Mouse (Mus musculus) spleen, postnatal 10 days (tissue): Measurements from ENCODE around the gene Rtraf.

ENCODE experiments used
- DNase-seq, 2 experiments: peaks; one replicate each; pipeline ENCODE4 v3.0.0; 2021 to 2022; ENCODE audit warnings: low spot score in 2 of 2

The Rtraf gene

DNA sequence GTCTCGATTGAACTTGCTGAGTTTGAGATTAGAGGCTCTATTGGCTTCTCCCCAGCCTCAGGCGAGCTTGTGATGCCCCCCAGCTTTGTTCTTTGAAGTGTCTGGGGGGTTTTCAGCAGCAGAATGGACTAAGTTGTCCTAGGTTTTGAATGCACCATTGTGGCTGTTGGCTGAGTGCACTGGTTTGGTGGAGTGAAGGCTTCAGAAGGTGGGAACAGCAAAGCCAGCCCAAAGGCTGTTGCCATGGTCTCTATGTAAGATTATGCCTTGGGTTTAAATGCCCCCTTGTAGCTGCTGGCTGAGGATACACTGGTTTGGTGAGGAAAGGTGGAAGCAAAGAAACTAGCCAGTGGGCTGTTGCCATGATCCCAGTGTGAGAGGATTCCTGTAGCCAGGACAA lies 23.1 kb downstream of the Rtraf start:
- DNase-seq = no peak

GRCm38 (mm10) chr14:19796541-19797304 lies 26.9 kb downstream of the Rtraf start:
- DNase-seq = no peak

DNA sequence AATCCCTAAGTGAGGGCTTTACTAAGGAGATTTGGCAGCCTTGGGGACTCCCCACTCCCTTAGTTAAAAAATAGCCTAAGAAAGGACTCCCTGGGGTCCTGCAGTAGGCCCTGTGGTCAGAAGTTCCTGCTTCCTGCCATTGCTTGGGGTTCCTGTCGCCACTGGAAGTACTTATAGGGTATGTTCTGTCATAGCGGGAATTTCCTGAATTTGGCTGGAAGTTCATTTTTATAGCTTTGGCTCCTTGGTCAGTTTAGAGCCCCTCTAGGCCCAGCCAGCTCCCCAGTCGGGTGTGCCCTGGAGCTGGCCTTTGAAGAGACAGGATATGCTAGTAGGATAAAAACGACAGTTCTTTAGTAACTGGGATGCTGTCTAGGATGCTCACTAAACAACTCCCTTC lies 28.7 kb downstream of the Rtraf start:
- no peak for DNase-seq

DNA sequence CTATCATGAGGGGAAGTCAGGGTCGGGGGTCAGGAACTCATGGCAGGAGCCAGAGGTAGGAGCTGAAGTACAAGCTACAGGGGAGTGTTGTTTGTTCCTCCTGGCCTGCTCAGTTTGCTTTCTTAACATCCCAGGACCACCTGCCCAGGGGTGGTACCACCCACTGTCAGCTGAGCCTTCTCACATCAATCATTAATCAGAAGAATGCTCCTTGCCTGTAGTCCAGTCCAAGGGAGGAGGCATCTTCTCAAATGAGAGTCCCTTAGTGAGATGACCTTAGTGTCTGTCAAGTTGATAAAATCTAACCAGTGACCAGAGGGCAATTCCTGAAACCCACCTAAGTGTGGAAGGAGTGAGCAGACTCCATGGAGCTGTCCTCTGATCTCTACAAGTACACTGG lies 35.2 kb downstream of the Rtraf start:
- no peak for DNase-seq

- DNase-seq = no peak
Observed at GRCm38 (mm10) chr14:19785797-19786588, 37.6 kb downstream of the Rtraf start.

DNA sequence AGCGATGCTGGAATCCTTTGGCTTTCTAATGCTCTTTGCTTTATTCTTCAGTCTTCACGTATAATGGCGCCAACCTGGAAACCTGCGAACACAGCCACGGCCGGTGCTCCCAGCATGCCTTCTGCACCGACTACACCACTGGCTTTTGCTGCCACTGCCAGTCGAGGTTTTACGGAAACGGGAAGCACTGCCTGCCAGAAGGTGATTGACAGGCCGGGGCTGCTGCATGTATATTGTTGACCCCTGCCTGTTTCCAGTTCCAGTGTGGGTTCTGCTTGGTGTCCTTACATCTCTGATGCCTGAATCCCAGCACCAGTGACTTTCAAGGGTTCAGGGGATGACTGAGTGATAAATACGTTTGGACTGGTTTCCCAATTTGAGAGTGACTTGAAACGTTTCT lies 45.7 kb downstream of the Rtraf start:
- DNase-seq = no peak

DNA sequence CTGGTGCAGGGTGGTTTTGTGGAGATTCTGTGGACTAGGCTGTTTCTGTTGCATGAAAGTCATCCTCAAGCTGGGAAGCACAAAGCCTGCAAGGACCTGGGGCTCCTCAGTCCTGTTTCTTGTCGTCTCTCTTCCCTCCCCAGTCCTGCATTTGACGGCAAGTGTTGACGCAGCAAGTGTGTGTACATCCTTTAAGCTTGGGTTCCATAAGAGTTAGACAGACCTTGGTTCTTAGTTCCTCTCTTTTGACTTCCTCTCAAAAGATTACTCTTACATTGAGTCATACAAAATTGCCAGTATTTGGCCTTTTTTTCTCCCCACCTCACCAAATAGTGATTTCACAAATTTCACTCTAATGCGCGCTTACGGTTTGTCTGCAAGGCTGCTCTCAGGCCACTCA lies 46.3 kb downstream of the Rtraf start:
- no peak for DNase-seq

GRCm38 (mm10) chr14:19776890-19777289 lies 46.7 kb downstream of the Rtraf start:
- peak in 1 of 2 experiments; percentile 53 for DNase-seq

GRCm38 (mm10) chr14:19776179-19776578 lies 47.4 kb downstream of the Rtraf start:
- no peak for DNase-seq

DNA sequence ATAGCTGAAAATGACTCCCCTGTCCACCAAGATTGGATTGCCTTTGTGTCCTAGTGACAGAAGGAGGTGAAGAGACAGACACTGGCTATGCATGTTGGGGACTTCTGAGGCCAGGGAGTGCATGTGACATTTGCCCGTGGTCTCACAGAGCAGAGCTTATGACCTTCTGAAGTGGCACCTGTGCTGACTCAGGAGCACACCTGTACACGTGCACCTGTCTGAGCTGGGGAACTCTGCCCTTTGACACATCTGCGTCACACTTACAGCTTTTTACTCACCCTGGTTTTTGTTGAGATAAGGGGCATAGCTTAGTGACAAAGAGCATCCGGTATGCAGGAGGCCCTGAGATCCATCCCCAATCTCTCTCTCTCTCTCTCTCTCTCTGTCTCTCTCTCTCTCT lies 48.1 kb downstream of the Rtraf start:
- no peak for DNase-seq

DNA sequence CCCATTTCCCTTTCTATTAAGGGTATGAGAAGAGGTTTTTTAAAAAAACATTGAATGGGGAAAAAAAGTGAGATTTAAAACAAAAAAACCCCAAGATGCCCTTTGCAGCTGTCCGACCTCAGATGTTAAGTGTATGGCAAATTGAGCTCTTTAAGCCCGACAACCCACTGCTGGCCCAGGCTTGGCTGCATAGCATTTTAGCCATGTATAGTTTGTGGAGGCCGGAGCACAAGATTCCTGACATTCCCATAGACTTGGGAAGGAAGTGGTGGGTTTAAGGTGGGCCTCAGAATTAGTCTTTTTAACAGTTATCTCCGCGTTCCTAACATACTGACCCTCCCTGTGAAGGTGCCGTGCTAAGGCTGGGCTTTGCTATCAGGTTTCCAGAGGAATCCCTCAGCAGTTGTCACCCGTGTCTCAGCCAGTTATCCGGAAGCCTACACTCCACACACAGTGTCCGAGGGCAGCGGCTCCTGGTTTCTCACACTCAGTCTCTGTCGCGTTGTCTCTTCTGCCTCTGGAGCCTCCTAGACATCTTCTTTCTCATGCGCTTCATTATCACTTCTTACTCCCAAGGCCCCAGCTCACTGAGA lies 49.5 kb downstream of the Rtraf start:
- no peak for DNase-seq

- DNase-seq = no peak
Observed at GRCm38 (mm10) chr14:19771173-19771572, 52.5 kb downstream of the Rtraf start.

DNA sequence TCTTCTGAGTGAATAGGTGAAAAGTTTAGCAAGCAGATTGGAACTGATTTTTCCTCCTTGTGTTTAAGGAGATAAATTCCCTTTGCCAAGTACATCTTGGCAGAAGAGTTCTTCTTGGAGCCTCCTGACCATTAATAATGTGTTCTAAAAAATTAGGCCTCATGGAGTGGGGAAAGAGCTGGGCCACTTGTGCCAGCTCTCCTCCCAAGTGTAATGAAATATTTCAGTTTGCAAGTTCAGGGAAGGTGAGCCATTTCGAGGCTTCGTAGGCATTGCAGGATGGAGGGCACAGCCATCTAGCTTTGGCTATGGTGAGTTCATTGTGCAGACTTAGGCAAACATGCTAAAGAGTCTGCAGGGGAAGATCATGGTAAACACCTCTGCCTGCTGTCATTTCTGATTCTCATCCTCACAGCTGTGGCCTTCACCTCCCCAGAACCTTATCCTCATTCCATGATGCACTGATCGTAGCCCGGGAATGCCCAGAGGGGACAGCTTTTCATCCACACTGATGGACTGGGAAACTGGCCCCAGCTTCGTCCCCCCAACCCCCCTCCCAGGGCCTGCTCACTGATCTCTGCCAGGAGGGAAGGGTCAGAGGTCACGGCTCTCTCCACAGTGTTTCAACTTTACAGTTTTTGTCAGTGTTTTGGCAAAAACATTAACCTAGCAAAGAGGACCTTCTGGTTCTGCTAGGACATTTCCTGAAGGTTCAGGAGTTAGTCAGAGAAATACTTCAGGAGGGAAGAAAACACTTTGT lies 54.0 kb downstream of the Rtraf start:
- no peak for DNase-seq

DNA sequence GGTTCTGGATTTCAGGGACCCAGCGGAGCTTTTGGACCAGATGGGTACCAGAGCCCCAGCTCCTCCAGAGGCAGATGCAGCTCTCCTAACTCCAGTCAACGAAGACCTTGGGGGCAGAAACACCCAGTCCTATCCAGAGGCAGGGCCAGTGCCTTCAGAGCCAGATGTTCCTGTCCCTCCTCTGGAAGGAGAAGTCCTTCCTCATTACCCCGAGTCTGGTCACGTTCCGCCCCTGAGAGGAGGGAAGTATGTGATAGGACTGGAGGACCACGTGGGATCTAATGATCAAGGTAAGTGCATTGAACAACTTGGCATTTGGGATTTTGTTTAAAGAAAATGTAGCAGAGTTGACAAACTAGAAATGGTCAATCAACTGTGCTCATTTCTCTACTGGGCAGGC lies 55.0 kb downstream of the Rtraf start:
- no peak for DNase-seq

DNA sequence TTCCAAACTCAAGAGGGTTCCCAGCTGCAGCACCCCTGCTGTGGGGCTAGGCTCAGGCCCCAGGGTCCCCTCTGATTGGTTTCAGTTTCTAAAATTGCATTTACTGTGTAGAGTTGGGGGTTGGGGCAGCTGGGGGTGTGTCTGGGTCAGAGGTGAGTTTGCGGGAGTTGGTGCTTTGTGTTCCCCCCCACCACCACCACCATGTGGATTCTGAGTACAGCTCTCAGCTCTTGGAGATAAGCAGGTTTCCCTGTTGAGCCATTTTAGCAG lies 57.3 kb downstream of the Rtraf start:
- no peak for DNase-seq

DNA sequence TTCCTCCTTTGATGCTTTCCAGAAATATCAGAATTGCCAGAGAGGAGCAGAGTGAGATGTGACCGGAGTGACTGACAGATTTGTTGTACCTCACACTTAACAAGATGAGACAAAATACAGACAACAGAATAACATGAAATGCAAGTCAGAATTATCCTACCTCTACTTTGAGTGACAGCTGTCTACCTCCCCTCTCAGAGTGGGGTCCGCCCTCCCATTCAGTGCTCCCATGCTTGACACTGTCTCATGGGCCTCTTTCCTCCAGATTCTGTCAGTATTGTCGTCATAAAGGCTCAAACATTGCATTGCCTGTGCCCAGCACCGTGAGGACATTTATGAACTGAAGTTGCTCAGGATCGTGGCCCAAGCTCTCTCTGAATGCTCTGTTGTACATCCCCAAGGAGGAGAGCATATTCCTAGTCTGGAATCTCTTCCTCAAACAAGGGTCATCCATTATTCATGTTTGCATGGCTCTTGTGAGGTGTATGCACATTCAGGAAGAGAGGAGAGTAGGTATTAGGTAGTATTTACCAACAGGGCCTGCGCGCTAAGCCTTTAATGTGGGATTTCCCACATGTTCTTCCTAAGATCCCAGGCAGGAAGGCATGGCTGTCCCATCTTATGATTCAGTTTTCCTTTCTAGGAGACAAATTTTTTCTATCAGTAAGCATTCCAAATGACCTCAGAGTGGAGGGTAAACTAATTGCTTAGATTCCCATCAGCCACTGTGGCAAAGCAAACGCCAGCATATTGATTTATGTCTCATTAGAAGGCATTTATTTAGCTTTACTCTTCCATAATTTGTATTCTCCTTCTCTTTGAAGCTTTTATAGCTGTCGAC lies 57.9 kb downstream of the Rtraf start:
- no peak for DNase-seq

GRCm38 (mm10) chr14:19764331-19764730 lies 59.3 kb downstream of the Rtraf start:
- DNase-seq = no peak

DNA sequence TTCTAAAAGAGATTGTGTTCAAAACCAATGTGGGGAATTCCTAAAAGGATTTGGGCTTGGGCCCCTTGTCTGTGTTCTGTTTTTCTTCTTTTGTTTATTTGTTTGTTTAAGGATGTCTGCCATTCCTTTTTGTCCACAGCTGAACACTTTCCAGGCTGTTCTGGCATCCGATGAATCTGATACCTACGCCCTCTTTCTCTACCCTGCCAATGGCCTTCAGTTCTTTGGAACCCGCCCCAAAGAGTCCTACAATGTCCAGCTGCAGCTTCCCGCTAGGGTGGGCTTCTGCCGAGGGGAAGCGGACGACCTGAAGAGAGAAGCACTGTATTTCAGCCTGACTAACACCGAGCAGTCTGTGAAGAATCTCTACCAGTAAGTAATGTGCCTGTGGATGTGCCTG lies 60.1 kb downstream of the Rtraf start:
- no peak for DNase-seq

- no peak for DNase-seq
Observed at GRCm38 (mm10) chr14:19762014-19762413, 61.6 kb downstream of the Rtraf start.
